Mouse (Mus musculus): ENCODE measurements around the gene Gphb5. TPM values are rescaled to one million over a fixed set of nuclear protein-coding genes. Genes with fewer than 3 reads are reported as not detected.
A peak's percentile ranks its signal among the peaks of the same experiment; 100 is the strongest.

Gphb5 gene
- polyA plus RNA-seq, 1 experiment from 2014 or later, result not detected

GRCm38 (mm10) chr12:75429685-75430396, 13.3 kb upstream of the Gphb5 start:
- 92% methylated on average over 1 of the region's 1 CpGs for WGBS
- Histone ChIP-seq H3K9me3 (replicated peaks) (no peaks in the 10 kb centered on the region), H3K27me3 (no peaks in the 10 kb centered on the region), H3K4me3 (no peak overlapping the region), H3K4me1 (no peaks in the 10 kb centered on the region), H3K27ac (no peak overlapping the region), H3K4me2 (replicated peaks) (no peak overlapping the region), H3K9ac (no peak overlapping the region), H3K36me3 (no peaks in the 10 kb centered on the region)
- ATAC-seq (ENCODE audit: low FRiP score), result no peak

- no peak overlapping the region for H3K9ac ChIP-seq
- ATAC-seq (ENCODE audit: low FRiP score), result no peak
- no peaks in the 10 kb centered on the region for H3K9me3 ChIP-seq (replicated peaks)
- H3K4me2 ChIP-seq (replicated peaks), result no peak overlapping the region
- no peaks in the 10 kb centered on the region for H3K27me3 ChIP-seq
- WGBS, result 86% methylated on average over 6 of the region's 6 CpGs
- H3K27ac ChIP-seq, result no peak overlapping the region
- H3K4me3 ChIP-seq, result no peak overlapping the region
- H3K4me1 ChIP-seq, result peaks cover 3% of the 10 kb centered on the region; the same call in 1 of the 2 replicates
- H3K36me3 ChIP-seq, result no peaks in the 10 kb centered on the region
Observed at GRCm38 (mm10) chr12:75428719-75429118, 12.1 kb upstream of the Gphb5 start.

- 88% methylated on average over 7 of the region's 7 CpGs for WGBS
- peaks cover 3% of the 10 kb centered on the region; the same call in 1 of the 2 replicates for H3K4me1 ChIP-seq
- no peak overlapping the region for H3K9ac ChIP-seq
- H3K27ac ChIP-seq, result no peak overlapping the region
- no peaks in the 10 kb centered on the region for H3K36me3 ChIP-seq
- ATAC-seq (ENCODE audit: low FRiP score), result no peak
- H3K4me2 ChIP-seq (replicated peaks), result no peak overlapping the region
- H3K9me3 ChIP-seq (replicated peaks), result no peaks in the 10 kb centered on the region
- H3K4me3 ChIP-seq, result no peak overlapping the region
- no peaks in the 10 kb centered on the region for H3K27me3 ChIP-seq
Observed at GRCm38 (mm10) chr12:75425882-75426281, 9.3 kb upstream of the Gphb5 start.

GRCm38 (mm10) chr12:75424817-75425216, 8.2 kb upstream of the Gphb5 start:
- H3K9me3 ChIP-seq (replicated peaks), result no peaks in the 10 kb centered on the region
- no peaks in the 10 kb centered on the region for H3K27me3 ChIP-seq
- H3K36me3 ChIP-seq, result no peaks in the 10 kb centered on the region
- H3K9ac ChIP-seq, result no peak overlapping the region
- no peak for ATAC-seq (ENCODE audit: low FRiP score)
- no peak overlapping the region for H3K4me2 ChIP-seq (replicated peaks)
- peaks cover 3% of the 10 kb centered on the region; the same call in 1 of the 2 replicates for H3K4me1 ChIP-seq
- WGBS, result 93% methylated on average over 4 of the region's 4 CpGs
- no peak overlapping the region for H3K27ac ChIP-seq
- H3K4me3 ChIP-seq, result no peak overlapping the region

GRCm38 (mm10) chr12:75424359-75424758, 7.8 kb upstream of the Gphb5 start:
- Histone ChIP-seq H3K27me3 (no peaks in the 10 kb centered on the region), H3K9ac (no peak overlapping the region), H3K27ac (no peak overlapping the region), H3K4me1 (peaks cover 3% of the 10 kb centered on the region; the same call in 1 of the 2 replicates), H3K4me3 (no peak overlapping the region), H3K36me3 (no peaks in the 10 kb centered on the region), H3K4me2 (replicated peaks) (no peak overlapping the region), H3K9me3 (replicated peaks) (no peaks in the 10 kb centered on the region)
- 60% methylated on average over 7 of the region's 7 CpGs for WGBS
- ATAC-seq (ENCODE audit: low FRiP score), result no peak

GRCm38 (mm10) chr12:75414991-75415390, 1.6 kb downstream of the Gphb5 start:
- no peaks in the 10 kb centered on the region for H3K4me1 ChIP-seq
- 68% methylated on average over 6 of the region's 6 CpGs for WGBS

DNA sequence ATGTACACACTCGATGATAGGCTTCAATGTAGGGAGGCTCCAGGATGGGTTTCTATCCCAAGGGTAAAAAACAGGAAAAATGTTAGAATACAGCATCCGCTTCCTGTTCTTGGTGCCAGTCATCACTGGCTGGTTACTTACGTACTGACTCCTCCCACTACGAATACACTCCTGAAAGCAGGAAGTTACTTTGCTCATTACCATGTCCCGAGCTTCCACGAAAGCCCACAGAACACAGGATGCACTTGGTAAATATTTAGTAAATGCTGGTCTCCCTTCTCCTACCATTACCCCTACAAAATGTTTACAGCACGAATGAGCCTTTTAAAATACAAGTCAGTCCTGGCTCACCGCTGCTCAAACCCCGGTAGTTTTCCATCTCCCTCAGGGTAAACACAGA, 3.6 kb downstream of the Gphb5 start:
- no peak overlapping the region for H3K9ac ChIP-seq
- WGBS, result 88% methylated on average over 9 of the region's 9 CpGs

More at GRCm38 (mm10) chr12:75414991-75415390, 1.6 kb downstream of the Gphb5 start:
- H3K27me3 ChIP-seq, result no peaks in the 10 kb centered on the region
- no peak for ATAC-seq (ENCODE audit: low FRiP score)
- H3K4me2 ChIP-seq (replicated peaks), result no peak overlapping the region
- no peaks in the 10 kb centered on the region for H3K36me3 ChIP-seq
- H3K4me3 ChIP-seq, result no peak overlapping the region
- no peak overlapping the region for H3K9ac ChIP-seq
- no peak overlapping the region for H3K27ac ChIP-seq
- H3K9me3 ChIP-seq (replicated peaks), result no peaks in the 10 kb centered on the region

DNA sequence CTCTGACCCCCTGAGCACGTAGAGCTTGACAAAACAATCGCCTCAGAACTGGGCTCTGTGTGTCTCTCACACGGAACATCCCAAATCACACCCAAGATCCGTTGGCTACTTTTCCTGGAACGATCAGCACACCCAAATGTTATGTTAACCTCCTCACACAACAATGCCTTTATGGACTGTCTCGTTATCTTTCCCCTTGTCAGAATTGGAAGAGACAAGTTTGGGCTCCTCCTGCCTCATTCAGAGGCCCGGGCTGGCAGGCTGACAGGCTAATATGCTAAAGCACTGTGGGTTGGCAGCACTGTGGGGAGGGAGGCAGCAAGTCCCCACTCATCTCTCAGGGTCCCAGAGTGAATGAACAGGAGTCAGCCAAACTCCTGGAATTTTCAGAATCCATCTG, 19.5 kb downstream of the Gphb5 start:
- Histone ChIP-seq H3K36me3 (no peaks in the 10 kb centered on the region), H3K27ac (no peak overlapping the region), H3K4me1 (no peaks in the 10 kb centered on the region; the same call in 1 of the 2 replicates), H3K4me3 (no peak overlapping the region), H3K9me3 (replicated peaks) (no peaks in the 10 kb centered on the region), H3K9ac (no peak overlapping the region), H3K4me2 (replicated peaks) (no peak overlapping the region), H3K27me3 (no peaks in the 10 kb centered on the region)
- 42% methylated on average over 7 of the region's 7 CpGs for WGBS
- no peak for ATAC-seq (ENCODE audit: low FRiP score)

More for the DNA sequence above, 3.6 kb downstream of the Gphb5 start:
- ATAC-seq (ENCODE audit: low FRiP score), result no peak
- no peaks in the 10 kb centered on the region for H3K4me1 ChIP-seq
- H3K9me3 ChIP-seq (replicated peaks), result no peaks in the 10 kb centered on the region
- no peaks in the 10 kb centered on the region for H3K36me3 ChIP-seq
- H3K4me2 ChIP-seq (replicated peaks), result no peak overlapping the region
- no peak overlapping the region for H3K27ac ChIP-seq
- no peaks in the 10 kb centered on the region for H3K27me3 ChIP-seq
- no peak overlapping the region for H3K4me3 ChIP-seq

GRCm38 (mm10) chr12:75396616-75397015, 20.0 kb downstream of the Gphb5 start:
- Histone ChIP-seq H3K4me1 (no peaks in the 10 kb centered on the region; the same call in 1 of the 2 replicates), H3K4me2 (replicated peaks) (no peak overlapping the region), H3K4me3 (no peak overlapping the region), H3K9ac (no peak overlapping the region), H3K27me3 (no peaks in the 10 kb centered on the region), H3K36me3 (no peaks in the 10 kb centered on the region), H3K27ac (no peak overlapping the region), H3K9me3 (replicated peaks) (no peaks in the 10 kb centered on the region)
- no peak for ATAC-seq (ENCODE audit: low FRiP score)
- WGBS, result 56% methylated on average over 3 of the region's 3 CpGs

- Histone ChIP-seq H3K27ac (no peak overlapping the region), H3K4me1 (no peaks in the 10 kb centered on the region; the same call in 1 of the 2 replicates), H3K4me3 (no peak overlapping the region), H3K9me3 (replicated peaks) (no peaks in the 10 kb centered on the region), H3K4me2 (replicated peaks) (no peak overlapping the region), H3K36me3 (no peaks in the 10 kb centered on the region), H3K27me3 (no peaks in the 10 kb centered on the region), H3K9ac (no peak overlapping the region)
- 83% methylated on average over 20 of the region's 20 CpGs for whole genome bisulfite sequencing
- ATAC-seq (ENCODE audit: low FRiP score), result no peak
Observed at GRCm38 (mm10) chr12:75394011-75394773, 22.4 kb downstream of the Gphb5 start.

DNA sequence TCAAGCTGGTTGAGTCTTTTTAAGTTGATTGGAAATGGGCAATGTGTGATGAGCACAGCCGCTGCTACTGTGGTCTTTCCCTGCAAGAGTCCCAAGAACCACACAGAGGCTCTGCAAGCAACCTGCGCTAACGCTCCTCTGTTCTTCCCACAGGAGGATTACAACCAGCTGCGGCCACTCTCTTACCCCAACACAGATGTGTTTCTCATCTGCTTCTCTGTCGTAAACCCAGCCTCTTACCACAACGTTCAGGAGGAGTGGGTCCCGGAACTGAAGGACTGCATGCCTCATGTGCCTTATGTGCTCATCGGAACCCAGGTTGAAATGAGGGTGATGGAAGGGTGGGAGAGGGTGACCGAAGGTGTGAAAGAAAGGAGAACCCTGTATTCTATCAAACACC, 25.1 kb downstream of the Gphb5 start:
- Histone ChIP-seq H3K36me3 (no peaks in the 10 kb centered on the region), H3K4me3 (no peak overlapping the region), H3K4me1 (no peaks in the 10 kb centered on the region; the same call in 1 of the 2 replicates), H3K4me2 (replicated peaks) (no peak overlapping the region), H3K9ac (no peak overlapping the region), H3K27me3 (no peaks in the 10 kb centered on the region), H3K9me3 (replicated peaks) (no peaks in the 10 kb centered on the region), H3K27ac (no peak overlapping the region)
- ATAC-seq (ENCODE audit: low FRiP score), result no peak
- 81% methylated on average over 9 of the region's 9 CpGs for WGBS

GRCm38 (mm10) chr12:75389308-75390135, 27.1 kb downstream of the Gphb5 start:
- no peaks in the 10 kb centered on the region for H3K36me3 ChIP-seq
- no peaks in the 10 kb centered on the region for H3K4me1 ChIP-seq
- H3K27me3 ChIP-seq, result no peaks in the 10 kb centered on the region
- no peaks in the 10 kb centered on the region for H3K9me3 ChIP-seq (replicated peaks)
- peak overlapping the region; percentile 7; the same call in 1 of the 2 replicates for H3K4me2 ChIP-seq (replicated peaks)
- peak; percentile 54; the same call in 1 of the 2 replicates for ATAC-seq (ENCODE audit: low FRiP score)
- H3K9ac ChIP-seq, result no peak overlapping the region
- no peak overlapping the region for H3K27ac ChIP-seq
- H3K4me3 ChIP-seq, result no peak overlapping the region
- 47% methylated on average over 20 of the region's 20 CpGs for WGBS
